Mouse (Mus musculus) liver, adult (tissue): ENCODE measurements around the gene Lce1l.

Source experiments
- GATA4 ChIP-seq: IDR thresholded peaks from 2 replicates; pipeline ENCODE4 v1.6.1; 2014; ENCODE audit warnings: mild to moderate bottlenecking, low read length; ENCODE audit not compliant: insufficient replicate concordance

Gene Lce1l

DNA sequence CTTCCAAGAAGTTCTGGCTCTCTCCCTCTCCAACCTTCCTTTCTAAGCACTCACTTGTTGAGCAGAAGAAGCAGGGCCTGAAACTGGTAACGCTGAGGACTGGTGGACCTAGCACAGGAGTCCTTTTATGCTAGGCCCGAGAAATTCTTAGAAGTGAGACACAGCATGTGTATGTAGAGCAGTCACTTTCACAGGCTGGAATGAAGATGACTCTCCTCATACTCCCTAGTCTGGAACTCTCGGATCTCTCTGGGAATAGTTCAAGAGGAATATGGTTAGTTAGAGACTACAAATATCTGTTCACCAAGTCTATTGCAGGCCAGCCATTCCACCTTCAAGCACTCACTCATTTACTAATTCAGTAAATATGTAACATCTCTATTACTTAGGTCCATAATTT, at the start of gene Lce1l:
Lce1l (minus strand) TSS at position 101 of the 400 bp plus-strand sequence.
- TF ChIP-seq GATA4: no peak

DNA sequence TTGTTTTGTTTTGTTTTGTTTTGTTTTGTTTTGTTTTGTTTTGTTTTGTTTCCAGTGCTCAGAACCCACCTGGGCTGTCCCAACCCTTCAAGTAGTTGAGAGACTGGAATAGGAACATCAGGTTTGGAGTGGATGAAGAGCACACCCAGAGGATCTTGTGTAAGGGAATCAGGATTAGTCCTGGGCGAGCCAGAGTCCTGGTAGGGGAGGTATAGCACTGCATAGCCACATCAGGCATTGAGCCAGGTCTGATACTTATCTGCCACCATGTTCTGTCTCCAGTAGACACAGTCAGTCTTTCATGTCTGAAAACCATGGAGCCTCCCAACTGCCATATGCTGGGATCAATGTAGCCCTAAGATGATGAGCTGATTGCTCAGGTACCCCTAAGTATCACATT, 43.4 kb upstream of the Lce1l start:
- TF ChIP-seq GATA4: no peak

DNA sequence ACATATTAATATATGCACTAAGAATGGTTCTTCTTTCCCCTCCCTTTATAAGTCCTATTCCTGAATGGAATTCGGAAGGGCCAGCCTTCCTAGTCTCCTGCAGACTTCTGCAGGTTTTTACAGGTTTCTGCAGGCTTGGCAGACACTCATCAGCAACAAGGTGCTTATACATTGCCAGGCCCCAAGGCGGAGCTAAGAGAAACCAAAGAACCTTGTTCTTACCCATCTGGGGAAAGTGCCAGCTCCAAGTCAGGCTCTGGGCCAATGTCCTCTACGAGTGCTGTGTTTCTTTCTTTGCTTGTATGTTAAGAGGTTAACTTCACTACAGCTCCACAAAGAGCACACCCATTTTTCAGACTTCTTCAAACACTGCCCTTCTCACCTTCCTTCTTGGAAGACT, 43.0 kb upstream of the Lce1l start:
- TF ChIP-seq GATA4: no peak

DNA sequence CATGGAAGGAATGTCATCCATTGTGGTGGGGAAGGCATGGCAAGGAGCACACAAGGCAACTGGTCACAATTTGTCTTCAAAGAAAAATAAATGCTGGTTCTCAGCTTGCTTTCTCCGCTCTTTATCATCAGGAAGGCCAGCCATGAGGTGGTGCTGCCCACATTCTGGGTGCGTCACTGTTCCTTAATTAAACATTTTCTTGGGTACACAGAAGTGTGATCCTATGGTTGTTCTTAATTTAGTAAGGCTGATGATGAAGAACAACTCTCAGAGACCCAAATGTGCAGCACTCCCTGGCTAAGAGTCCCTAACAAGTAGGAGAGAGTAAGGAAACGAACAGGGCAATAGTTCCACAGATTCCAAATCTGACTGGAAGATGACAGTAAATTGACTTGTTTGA, 23.1 kb upstream of the Lce1l start:
- no peak for TF ChIP-seq GATA4

DNA sequence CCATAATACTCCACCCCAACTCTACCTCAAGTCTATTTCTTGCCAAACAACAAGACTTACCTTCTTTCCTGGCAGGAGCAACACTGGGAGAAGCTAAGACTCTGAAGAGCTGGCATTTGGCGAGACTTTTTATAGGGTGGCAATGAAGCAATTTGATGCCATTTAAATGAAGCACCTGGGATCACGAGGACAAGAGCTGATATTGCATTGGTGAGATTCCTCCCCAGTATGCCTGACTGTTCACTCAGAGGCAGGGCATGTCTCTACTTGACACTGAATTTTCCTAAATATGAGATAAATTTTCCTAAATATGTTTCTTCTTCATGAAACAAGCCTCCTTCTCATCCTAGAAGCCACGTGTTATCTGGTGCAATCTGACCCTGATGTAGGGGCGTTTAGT, 19.0 kb upstream of the Lce1l start, which contains the start of gene 2310050C09Rik:
2310050C09Rik (minus strand) TSS at position 101 of the 400 bp plus-strand sequence.
- TF ChIP-seq GATA4: no peak

DNA sequence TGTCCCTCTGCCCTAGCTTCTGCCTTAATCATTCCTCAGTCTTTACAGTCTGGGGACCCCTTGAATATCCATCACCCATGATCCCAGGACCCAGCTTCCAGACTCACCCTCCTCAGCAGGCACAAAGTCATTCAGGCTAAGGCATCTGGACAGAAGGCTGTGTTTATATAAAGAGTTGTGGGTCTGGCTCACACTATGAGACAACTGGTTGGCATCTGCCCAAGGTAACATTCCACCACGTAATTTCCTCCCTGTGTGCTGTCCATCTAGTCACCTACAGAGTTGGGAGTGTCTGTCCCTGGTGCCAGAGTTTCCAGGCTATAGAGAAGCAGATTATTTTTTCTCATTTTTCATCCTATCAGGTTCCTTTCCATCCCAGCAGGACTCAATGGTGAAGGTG, 24.0 kb downstream of the Lce1l start, which contains the start of gene Kprp:
Kprp (minus strand) TSS at position 140 of the 400 bp plus-strand sequence.
- TF ChIP-seq GATA4: no peak

DNA sequence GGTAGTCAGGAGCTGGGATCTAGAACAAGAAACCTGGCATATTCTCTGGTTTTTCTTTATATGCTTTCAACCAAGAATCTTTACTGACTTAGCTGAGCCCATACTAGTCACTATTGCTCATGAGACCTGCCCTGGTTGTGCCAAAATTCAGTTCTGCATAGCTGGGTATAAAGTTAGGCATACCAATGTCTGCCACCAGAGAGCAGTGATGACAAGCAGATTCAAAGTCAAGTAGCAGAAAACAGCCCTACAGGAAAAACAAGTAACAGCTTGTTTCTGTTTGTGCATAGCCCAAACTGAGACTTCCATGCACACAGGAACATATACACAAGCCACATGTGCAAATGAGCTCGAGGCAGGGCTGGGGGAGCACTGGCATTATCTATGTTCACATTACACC, 25.3 kb downstream of the Lce1l start:
- no peak for TF ChIP-seq GATA4

DNA sequence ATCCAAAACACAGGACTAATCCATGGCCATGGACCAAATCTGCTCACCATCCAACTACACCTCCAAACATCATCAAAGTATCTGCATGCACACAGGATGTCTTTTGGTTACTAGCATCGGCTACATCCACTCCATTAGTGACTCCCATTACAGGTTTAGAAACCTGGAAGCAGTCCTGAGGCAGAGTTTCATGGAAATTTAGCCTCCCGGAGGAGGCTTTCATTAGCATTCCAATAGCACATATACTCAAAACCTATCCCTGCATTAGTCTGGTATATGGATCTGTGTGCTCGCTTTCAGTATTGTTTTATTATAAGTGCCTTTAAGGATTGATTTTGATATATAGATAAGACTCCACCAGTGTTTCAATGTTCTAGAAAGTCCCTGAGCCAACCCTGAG, 35.5 kb downstream of the Lce1l start:
- TF ChIP-seq GATA4: no peak

DNA sequence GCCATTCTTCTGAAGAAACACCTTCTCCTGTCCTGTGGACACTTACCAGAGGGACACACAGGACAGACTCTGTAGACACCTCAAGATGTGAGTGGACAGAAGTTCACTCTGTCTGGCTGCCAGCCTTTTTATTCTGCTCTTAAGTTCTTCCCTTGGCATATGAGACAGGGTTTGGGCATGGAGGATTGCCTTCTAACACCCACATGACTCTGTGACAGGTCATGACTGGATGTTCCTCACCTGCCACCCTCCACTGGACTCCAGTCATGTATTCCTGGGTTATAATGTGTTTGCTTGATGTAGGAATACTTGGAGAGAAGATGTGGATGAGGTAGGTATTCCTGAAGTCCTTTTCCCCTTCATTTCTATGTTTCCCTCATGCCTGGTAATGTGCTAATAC, 43.3 kb downstream of the Lce1l start, which contains the start of gene Lce1k:
Lce1k (minus strand) TSS at position 101 of the 400 bp plus-strand sequence.
- no peak for TF ChIP-seq GATA4
